Mouse (Mus musculus): ENCODE measurements around the gene Kif6. TPM values are rescaled to one million over a fixed set of nuclear protein-coding genes. Genes with fewer than 3 reads are reported as not detected.

Kif6 gene
- polyA plus RNA-seq, 1 experiment from 2014 or later, result 4.8 TPM

GRCm38 (mm10) chr17:49934586-49934985 is 319.6 kb downstream of the Kif6 start:
- Histone ChIP-seq H3K36me3 (ENCODE audit: insufficient read depth) (no peaks in the 10 kb centered on the region), H3K4me3 (ENCODE audit: low read depth, low read length) (no peak overlapping the region), H3K27me3 (ENCODE audit: insufficient read depth, low read length) (no peaks in the 10 kb centered on the region), H3K9me3 (ENCODE audit: low read depth, low read length) (no peaks in the 10 kb centered on the region), H3K4me2 (no peak overlapping the region), H3K9ac (no peak overlapping the region), H3K4me1 (ENCODE audit: insufficient read depth) (no peaks in the 10 kb centered on the region), H3K27ac (ENCODE audit: low read depth) (no peak overlapping the region)
- no peak for DNase-seq
- no peak for ATAC-seq (ENCODE audit: insufficient read depth)
- no peak for TF ChIP-seq CTCF (IDR thresholded peaks at IDR 0.05; ENCODE audit: low read depth)
- WGBS, result 47% methylated on average over 4 of the region's 4 CpGs

GRCm38 (mm10) chr17:49935602-49936205 is 320.8 kb downstream of the Kif6 start:
- ATAC-seq (ENCODE audit: insufficient read depth) (peak; percentile 80), DNase-seq (peak; percentile 90)
- TF ChIP-seq CTCF (IDR thresholded peaks at IDR 0.05; ENCODE audit: low read depth), result peak; percentile 99
- Histone ChIP-seq H3K36me3 (ENCODE audit: insufficient read depth) (no peaks in the 10 kb centered on the region), H3K9me3 (ENCODE audit: low read depth, low read length) (no peaks in the 10 kb centered on the region), H3K27me3 (ENCODE audit: insufficient read depth, low read length) (no peaks in the 10 kb centered on the region), H3K4me3 (ENCODE audit: low read depth, low read length) (no peak overlapping the region), H3K4me1 (ENCODE audit: insufficient read depth) (no peaks in the 10 kb centered on the region), H3K4me2 (no peak overlapping the region), H3K27ac (ENCODE audit: low read depth) (no peak overlapping the region), H3K9ac (no peak overlapping the region)
- 3% methylated on average over 4 of the region's 4 CpGs for WGBS

GRCm38 (mm10) chr17:49936214-49936613 is 321.3 kb downstream of the Kif6 start:
- no peak for TF ChIP-seq CTCF (IDR thresholded peaks at IDR 0.05; ENCODE audit: low read depth)
- DNase-seq (no peak), ATAC-seq (ENCODE audit: insufficient read depth) (no peak)
- 10% methylated on average over 2 of the region's 2 CpGs for WGBS
- Histone ChIP-seq H3K27me3 (ENCODE audit: insufficient read depth, low read length) (no peaks in the 10 kb centered on the region), H3K27ac (ENCODE audit: low read depth) (no peak overlapping the region), H3K4me3 (ENCODE audit: low read depth, low read length) (no peak overlapping the region), H3K9ac (no peak overlapping the region), H3K9me3 (ENCODE audit: low read depth, low read length) (no peaks in the 10 kb centered on the region), H3K4me1 (ENCODE audit: insufficient read depth) (no peaks in the 10 kb centered on the region), H3K4me2 (no peak overlapping the region), H3K36me3 (ENCODE audit: insufficient read depth) (no peaks in the 10 kb centered on the region)

- Histone ChIP-seq H3K27me3 (ENCODE audit: insufficient read depth, low read length) (no peaks in the 10 kb centered on the region), H3K4me1 (ENCODE audit: insufficient read depth) (no peaks in the 10 kb centered on the region), H3K27ac (ENCODE audit: low read depth) (no peak overlapping the region), H3K36me3 (ENCODE audit: insufficient read depth) (no peaks in the 10 kb centered on the region), H3K4me3 (ENCODE audit: low read depth, low read length) (no peak overlapping the region), H3K4me2 (no peak overlapping the region), H3K9ac (no peak overlapping the region), H3K9me3 (ENCODE audit: low read depth, low read length) (no peaks in the 10 kb centered on the region)
- DNase-seq, result no peak
- 68% methylated on average over 7 of the region's 7 CpGs for WGBS
- TF ChIP-seq CTCF (IDR thresholded peaks at IDR 0.05; ENCODE audit: low read depth), result no peak
- ATAC-seq (ENCODE audit: insufficient read depth), result no peak
These were observed 324.2 kb downstream of the Kif6 start for GRCm38 (mm10) chr17:49939146-49939545.

DNA sequence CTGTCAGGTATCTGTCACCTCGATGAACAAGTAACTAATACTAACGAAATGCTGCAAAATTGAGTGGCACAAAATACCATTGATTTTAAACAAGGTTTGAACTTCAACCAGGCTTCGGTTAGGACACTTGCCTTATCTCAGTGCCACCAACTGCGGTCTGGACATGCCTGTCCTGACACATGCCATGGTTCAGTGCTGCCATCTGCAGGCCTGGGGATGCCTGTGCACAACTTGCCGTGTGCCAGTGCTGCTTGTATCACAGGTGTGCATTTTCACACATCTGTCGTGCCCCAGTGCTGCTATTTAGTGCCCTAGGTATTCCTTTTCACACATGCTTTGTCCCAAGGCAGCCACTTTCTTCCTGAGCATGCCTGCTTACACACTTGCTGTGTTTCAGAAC is 327.7 kb downstream of the Kif6 start:
- H3K9me3 ChIP-seq (ENCODE audit: low read depth, low read length), result no peaks in the 10 kb centered on the region
- H3K4me2 ChIP-seq, result no peak overlapping the region
- H3K4me1 ChIP-seq (ENCODE audit: insufficient read depth), result no peaks in the 10 kb centered on the region
- TF ChIP-seq CTCF (IDR thresholded peaks at IDR 0.05; ENCODE audit: low read depth), result peak; percentile 73
- no peaks in the 10 kb centered on the region for H3K27me3 ChIP-seq (ENCODE audit: insufficient read depth, low read length)
- H3K9ac ChIP-seq, result no peak overlapping the region
- H3K4me3 ChIP-seq (ENCODE audit: low read depth, low read length), result no peak overlapping the region
- ATAC-seq (ENCODE audit: insufficient read depth) (no peak), DNase-seq (peak; percentile 30)
- no peaks in the 10 kb centered on the region for H3K36me3 ChIP-seq (ENCODE audit: insufficient read depth)
- H3K27ac ChIP-seq (ENCODE audit: low read depth), result no peak overlapping the region
- WGBS, result 57% methylated on average over 6 of the region's 6 CpGs

DNA sequence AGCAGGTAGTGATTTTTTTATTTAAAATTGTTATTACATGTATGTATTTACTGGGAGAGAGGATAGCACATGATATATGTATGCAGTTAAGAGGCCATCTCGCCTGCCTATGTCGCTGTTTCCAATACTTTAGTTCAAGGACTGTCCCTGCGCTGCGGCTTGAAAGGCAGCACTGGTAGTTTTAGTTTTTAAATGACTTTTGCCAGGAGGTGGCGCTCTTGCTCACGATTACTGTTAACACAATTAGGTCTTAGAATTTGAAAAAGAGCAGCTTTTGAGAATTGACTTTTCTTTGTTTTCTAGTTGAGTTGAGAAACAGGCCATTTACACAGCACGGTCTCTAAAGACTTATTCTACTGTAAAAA is 336.5 kb downstream of the Kif6 start:
- peak overlapping the region; percentile 46 for H3K4me2 ChIP-seq
- peaks cover 6% of the 10 kb centered on the region; the same call in 1 of the 2 replicates for H3K4me1 ChIP-seq (ENCODE audit: insufficient read depth)
- DNase-seq (peak; percentile 97), ATAC-seq (ENCODE audit: insufficient read depth) (peak; percentile 43; the same call in 1 of the 2 replicates)
- TF ChIP-seq CTCF (IDR thresholded peaks at IDR 0.05; ENCODE audit: low read depth), result peak; percentile 74
- H3K9ac ChIP-seq, result no peak overlapping the region
- no peak overlapping the region for H3K27ac ChIP-seq (ENCODE audit: low read depth)
- WGBS, result 6% methylated on average over 7 of the region's 7 CpGs
- no peaks in the 10 kb centered on the region for H3K36me3 ChIP-seq (ENCODE audit: insufficient read depth)
- H3K4me3 ChIP-seq (ENCODE audit: low read depth, low read length), result no peak overlapping the region
- no peaks in the 10 kb centered on the region for H3K9me3 ChIP-seq (ENCODE audit: low read depth, low read length)
- H3K27me3 ChIP-seq (ENCODE audit: insufficient read depth, low read length), result no peaks in the 10 kb centered on the region

DNA sequence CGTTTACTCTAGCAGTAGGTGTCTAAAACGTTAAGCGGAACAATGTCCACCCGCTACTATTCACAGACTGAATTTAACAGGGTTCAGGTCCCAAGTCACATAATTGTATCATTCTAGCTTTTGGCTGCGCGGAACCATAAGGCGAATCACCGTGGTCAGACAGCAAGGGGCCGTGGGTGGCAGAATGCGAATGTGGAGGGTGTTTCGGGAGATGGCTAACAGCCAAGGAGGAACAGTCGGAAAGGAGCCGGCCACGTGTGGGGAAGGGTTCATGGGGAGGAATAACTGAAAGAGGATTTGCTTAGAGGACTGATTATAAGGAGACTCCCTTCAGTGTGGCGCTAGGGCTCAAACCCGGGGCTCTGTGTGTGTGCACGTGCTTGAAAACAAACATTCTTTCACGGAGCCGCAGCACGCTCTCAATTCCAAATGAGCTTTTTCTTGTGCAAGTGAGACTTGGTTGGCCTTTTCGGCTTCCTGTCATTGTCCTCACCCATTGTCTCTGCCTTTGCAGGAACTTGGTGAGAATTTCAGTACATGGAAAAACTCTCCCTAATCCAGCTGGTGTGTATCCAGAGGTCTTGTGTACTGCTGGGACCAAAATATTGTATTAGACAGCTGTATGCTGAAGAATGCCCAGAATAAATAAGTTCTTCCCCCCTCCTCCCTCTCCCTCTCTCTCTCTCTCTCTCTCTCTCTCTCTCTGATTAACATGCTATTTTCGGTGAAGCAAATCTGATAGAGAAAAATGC is 337.1 kb downstream of the Kif6 start:
- Histone ChIP-seq H3K27ac (ENCODE audit: low read depth) (0 out of 2 replicates have a peak overlapping the region, but pooled peaks have one; percentile 51), H3K4me1 (ENCODE audit: insufficient read depth) (peaks cover 6% of the 10 kb centered on the region; the same call in 1 of the 2 replicates), H3K4me2 (peak overlapping the region; percentile 46), H3K36me3 (ENCODE audit: insufficient read depth) (no peaks in the 10 kb centered on the region), H3K9me3 (ENCODE audit: low read depth, low read length) (no peaks in the 10 kb centered on the region), H3K4me3 (ENCODE audit: low read depth, low read length) (no peak overlapping the region), H3K9ac (no peak overlapping the region), H3K27me3 (ENCODE audit: insufficient read depth, low read length) (no peaks in the 10 kb centered on the region)
- no peak for TF ChIP-seq CTCF (IDR thresholded peaks at IDR 0.05; ENCODE audit: low read depth)
- WGBS, result 34% methylated on average over 22 of the region's 22 CpGs
- ATAC-seq (ENCODE audit: insufficient read depth), result peak; percentile 77; the same call in 1 of the 2 replicates
- peak; percentile 68 for DNase-seq

Data from lung, embryonic 14.5 days (tissue).